Mouse (Mus musculus) layer of hippocampus, postnatal 36 days (tissue): Measurements from ENCODE around the gene Tcf7l1. TPM values are rescaled to one million over a fixed set of nuclear protein-coding genes. Genes with fewer than 3 reads are reported as not detected.

Experiments
- DNase-seq, 2 experiments: peaks; one replicate each; pipeline ENCODE4 v3.0.0; 2022
- total RNA-seq, 2 experiments: library from RNA; stranded (reverse); gene quantifications; 2 replicates each; pipeline ENCODE4 v1.2.3; 2021

Tcf7l1 gene
- total RNA-seq, 2 experiments from 2014 or later = 2.9 to 3.6 TPM

DNA sequence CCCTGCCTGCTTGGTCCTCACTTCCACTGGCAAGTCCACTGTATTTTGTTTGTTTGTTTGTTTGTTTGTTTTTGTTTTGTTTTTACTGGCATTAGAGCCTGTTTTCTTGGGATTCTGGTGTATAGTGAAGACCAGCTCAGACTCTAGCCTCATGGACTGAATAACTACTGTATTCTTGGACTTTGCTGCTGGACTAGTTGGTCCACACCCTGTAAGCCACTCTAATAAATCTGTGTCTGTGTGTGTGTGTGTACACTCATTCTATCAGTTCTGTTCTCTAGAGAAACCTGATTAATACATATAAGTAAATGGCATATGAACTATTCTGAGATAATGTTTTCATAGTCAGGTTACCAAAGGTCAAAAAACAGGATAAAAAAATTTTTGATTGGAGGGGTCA is 198.9 kb downstream of the Tcf7l1 start:
- DNase-seq = no peak

DNA sequence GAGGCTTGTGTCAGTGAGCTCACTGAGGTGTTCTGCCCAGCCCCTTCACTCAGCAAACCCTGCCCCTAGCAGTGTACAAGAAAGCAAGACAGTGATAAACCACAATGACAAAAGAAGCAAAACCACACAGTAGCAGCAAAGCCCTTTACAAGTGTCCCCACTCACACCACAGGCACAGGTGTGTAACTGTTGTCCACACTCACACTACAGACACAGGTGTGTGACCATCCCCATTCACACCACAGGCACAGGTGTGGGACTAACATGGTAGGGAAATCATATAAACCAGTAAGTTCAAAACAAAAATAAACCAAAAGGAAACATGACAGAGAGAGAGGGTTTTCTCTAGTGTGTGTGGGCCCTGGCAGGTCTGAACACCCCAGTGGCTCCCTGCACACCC is 200.7 kb downstream of the Tcf7l1 start:
- DNase-seq = no peak

DNA sequence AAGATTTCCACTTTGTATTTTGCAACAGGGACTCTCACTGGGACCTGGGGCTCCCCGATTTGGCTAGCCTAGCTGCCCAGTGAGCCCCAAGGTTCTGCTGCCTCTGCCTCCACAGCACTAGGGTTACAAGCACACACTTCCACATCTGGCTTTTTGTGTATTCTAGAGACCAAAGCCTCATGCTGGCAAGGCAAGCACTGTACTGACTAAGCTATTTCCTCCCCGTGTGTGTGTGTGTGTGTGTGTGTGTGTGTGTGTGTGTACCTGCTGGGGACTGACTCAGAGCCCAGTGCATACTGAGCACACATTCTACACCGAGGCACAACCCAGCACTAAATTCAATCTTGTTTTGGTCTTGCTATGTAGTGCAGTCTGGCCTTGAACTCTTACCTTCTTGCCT is 202.4 kb downstream of the Tcf7l1 start:
- DNase-seq = no peak

DNA sequence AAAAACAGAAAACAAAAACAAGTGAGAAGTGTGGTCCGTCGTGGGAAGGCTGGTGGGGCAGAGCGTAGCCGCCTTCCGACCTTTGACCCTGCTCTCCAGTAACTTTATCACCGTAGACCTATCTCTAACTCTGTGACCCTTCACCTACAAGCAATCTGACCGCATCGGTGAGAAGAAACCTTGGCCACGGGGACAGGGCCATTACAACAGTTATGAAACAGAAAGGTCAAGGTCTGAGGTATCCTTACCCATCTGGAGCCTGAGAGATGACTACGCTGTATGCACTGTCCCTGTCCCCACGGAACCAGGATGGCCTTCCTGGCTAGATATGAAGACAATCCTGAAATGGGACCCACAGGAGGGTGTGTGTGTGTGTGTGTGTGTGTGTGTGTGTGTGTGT is 204.9 kb downstream of the Tcf7l1 start:
- DNase-seq = no peak

DNA sequence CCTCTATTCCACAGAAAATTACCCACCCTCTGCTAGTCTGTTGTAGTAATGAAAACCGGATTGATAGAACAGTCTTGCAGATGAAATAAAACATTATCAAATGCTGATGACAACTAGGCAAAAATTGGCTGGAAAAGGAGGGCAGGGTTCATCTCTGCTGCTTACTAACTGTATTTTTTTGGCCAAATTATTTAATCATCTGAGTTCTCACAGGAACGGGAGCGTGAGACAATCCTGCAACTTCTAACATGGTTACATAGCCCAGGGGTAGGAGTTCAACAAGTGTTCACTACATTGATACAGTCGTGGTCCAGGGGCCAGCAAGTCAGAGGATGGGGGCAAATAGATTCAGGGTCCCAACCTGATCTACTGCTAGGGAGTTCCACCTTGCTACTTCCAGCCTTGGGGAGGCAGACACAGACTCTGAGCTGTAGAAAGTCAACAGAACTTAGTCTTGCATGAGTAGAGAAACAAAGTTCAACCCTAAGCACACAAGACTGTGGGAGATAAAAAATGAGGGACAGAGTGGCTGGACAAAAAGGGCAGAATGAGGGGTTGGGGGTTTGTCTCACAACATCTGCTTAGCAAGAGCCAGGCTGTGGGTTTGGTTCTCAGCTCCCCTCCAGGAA is 205.7 kb downstream of the Tcf7l1 start:
- no peak for DNase-seq

DNA sequence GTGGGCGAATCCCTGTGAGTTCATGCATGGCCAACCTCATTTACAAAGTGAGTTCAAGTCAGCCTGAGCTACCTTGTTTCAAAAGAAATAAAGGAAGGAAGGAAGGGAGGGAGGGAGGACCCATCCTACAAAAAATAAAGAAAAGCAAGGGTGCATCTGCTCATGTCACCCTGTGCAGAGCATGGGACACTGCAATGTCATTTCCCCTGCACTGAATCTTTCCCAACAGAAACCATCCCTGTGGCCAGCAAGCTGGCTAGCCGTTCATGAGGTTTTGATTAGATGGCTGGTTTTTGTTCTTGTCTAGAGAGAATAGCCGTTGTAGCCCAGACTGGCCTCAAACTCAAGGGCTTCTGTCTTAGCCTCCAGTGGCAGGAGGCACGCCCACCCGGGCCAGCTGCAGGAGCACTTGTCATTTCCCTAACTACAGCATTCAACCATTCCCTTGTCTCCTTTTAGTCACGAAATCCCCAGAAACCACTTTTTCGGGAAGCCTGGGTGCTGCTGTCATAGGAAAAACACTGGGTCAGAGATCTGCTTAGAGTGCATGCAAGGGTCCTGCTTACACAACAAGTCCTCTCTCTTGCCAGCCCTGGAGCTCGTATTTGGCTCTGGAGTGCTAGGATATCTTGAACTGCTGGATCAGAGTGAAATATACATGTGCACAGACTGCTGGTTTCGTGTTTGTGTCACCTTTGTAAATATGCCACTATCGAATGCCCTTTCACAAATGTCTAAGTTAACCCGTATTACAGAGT is 207.2 kb downstream of the Tcf7l1 start:
- DNase-seq = no peak

Other genes starting within 250 kb of the Tcf7l1 start
- 1 to 10 TPM; 2.3 to 2.9 TPM for gene Capg, start 244.9 kb downstream of the Tcf7l1 start, total RNA-seq
- 10 to 100 TPM; 20.3 to 22.3 TPM for gene Elmod3, start 190.8 kb downstream of the Tcf7l1 start, total RNA-seq
- gene Retsat, start 190.8 kb downstream of the Tcf7l1 start, total RNA-seq = 10 to 100 TPM; 54.3 to 55.6 TPM
- 10 to 100 TPM; 88.8 to 91.6 TPM for gene Tgoln1, start 172.3 kb downstream of the Tcf7l1 start, total RNA-seq
- 10 to 100 TPM; 62.3 to 64.6 TPM for gene Kcmf1, start 110.7 kb upstream of the Tcf7l1 start, total RNA-seq
- 100 to 1,000 TPM; 343 to 346 TPM for gene Tmsb10, start 169.5 kb upstream of the Tcf7l1 start, total RNA-seq